Mouse (Mus musculus) MN1 (cell line): ENCODE measurements around the gene Srrd.

Experiments used
- DNase-seq: peaks from one replicate; pipeline ENCODE4 v3.0.0-alpha.2; 2016; ENCODE audit warnings: low spot score

The Srrd gene

GRCm38 (mm10) chr5:112288193-112289141 lies 54.4 kb downstream of the Srrd start:
- no peak for DNase-seq

GRCm38 (mm10) chr5:112287652-112288051 lies 55.2 kb downstream of the Srrd start:
- no peak for DNase-seq
